Mouse (Mus musculus): ENCODE measurements around the gene Plcd3.

The Plcd3 gene

GRCm38 (mm10) chr11:103096979-103097894 lies 4.2 kb downstream of the Plcd3 start:
- DNase-seq = no peak

DNA sequence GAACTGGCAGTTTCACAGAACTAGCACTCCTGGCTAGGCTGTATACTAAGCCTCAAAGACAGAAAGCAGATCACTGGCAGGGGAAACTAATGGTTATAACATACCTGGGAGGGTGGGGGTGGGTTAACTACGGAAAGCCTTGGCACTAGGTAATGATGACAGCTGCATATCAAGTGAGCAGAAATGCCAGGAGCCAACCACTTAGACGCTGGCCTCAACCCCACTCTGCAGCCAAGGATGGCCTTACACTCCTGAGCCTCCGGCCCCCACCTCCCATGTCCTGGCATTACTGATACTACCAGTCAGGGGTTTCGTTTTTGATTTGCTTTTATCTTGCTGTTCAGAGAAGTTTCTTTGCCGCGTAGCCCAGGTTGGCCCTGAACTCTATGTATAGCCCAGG lies 5.7 kb downstream of the Plcd3 start:
- DNase-seq = no peak

- no peak for DNase-seq
Measured at GRCm38 (mm10) chr11:103095107-103095670, 6.3 kb downstream of the Plcd3 start.

GRCm38 (mm10) chr11:103093862-103094833 lies 7.3 kb downstream of the Plcd3 start:
- DNase-seq = no peak

- DNase-seq = no peak
Measured at GRCm38 (mm10) chr11:103093306-103093705, 8.2 kb downstream of the Plcd3 start.

DNA sequence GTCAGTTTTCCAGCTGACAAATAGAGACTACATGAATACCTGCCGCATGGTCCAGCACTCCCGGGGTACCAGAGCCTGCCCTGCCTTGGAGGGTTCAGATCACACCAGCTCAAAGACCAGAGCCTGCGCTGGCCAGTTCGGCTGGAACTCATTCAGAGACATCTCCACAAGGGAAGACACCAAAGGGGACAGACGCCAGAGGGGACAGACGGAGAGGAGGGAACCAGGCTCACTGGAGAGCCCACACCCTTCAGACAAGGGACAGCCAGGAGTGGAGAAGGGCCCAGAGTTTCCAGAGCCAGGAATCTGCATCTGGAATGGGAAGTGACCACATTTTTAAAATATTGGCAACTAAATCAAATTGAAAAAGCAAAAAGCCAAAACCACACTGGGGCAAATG lies 19.8 kb downstream of the Plcd3 start:
- no peak for DNase-seq

GRCm38 (mm10) chr11:103080323-103081091 lies 21.0 kb downstream of the Plcd3 start:
- DNase-seq = no peak

- DNase-seq = no peak
Measured at GRCm38 (mm10) chr11:103078131-103078530, 23.3 kb downstream of the Plcd3 start.

- no peak for DNase-seq
Measured at GRCm38 (mm10) chr11:103076581-103076980, 24.9 kb downstream of the Plcd3 start.

GRCm38 (mm10) chr11:103076010-103076409 lies 25.4 kb downstream of the Plcd3 start:
- no peak for DNase-seq

- no peak for DNase-seq
Measured at GRCm38 (mm10) chr11:103074796-103075323, 26.6 kb downstream of the Plcd3 start.

DNA sequence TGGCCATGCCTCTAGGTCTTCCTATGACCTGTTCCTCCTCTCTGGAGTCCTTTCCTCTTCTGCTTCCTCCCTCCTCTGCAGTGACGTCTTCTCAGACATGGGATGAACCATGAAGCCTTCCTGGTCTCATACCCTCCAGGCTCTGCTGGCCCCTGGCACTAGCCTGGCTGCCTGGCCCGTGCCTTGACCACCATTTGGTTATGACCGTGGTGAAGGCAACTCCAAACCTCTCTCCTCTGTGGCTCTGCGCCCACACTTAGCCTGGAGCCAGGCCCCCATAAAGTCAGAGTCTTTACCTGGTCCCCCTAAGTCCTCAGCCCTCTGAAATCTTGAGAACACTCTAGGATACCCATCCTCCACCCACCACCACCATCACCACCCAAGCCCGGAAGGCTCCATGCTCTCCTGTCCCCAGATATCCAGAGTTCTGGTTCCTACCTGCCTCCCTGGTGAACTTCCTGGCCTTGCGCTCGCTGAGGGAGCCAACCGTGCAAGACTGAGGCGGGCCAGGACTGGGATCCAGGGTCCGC lies 27.3 kb downstream of the Plcd3 start:
- DNase-seq = no peak

- DNase-seq = no peak
Measured at GRCm38 (mm10) chr11:103073671-103074070, 27.8 kb downstream of the Plcd3 start.

GRCm38 (mm10) chr11:103070322-103070880 lies 31.1 kb downstream of the Plcd3 start:
- DNase-seq = no peak

DNA sequence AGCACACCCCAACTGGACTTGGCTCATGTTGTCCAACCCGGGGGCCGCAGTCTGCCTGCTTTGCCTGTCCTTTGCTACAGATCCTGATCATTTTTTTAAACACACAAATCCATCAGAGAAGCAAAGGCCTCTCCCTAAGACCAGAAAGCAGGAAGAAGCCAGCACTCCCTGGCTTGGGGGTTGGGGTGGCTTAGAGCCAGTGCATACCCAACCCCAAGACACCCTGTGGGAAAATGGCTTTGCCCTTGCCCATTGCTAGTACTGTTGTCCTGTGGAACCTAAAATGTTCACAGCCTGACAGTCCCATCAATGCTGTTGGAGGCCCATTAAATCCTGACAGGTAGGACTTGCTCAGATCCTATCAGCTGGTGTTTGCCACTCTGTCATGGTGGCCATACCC lies 31.7 kb downstream of the Plcd3 start:
- no peak for DNase-seq

DNA sequence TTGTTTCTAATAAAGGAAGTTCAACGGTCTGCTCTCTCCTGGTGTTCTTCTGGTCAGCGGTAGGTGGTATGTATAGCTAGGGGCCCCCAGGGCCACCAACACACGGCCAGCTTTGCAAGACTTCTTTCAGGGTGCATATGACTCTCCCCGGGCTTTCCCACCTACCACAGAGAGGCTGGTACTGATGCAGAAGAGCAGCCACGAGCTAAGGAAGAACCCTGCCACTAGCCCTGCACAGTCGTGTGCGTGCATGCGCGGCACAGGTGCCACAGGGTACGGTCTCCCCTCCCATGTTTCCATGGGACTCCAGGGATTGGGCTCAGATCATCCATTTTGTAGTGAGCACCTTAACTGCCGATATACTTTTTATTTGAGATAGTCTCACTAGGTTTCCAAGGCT lies 32.6 kb downstream of the Plcd3 start:
- no peak for DNase-seq

DNA sequence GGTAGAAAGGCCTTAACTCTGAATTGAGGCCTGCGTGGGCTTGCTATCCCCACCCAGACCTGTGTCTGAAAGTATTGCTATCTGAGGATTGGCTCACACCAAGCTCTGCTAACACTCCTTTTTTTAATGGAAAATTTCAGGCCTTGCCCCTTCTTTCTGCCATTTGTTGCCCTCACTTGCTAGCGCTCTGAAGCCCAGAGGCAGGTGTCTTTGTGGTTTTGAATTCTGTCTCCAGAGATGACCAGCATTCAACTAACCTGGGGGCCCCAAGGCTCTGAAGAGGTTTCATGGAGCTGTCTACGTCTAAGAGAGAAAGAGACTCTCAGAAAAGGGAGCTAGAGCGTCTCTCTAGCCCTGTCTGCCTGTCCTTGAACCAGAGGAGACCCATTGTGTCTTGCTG lies 33.2 kb downstream of the Plcd3 start:
- no peak for DNase-seq

- peak; percentile 12 to 29 for DNase-seq
Measured at GRCm38 (mm10) chr11:103067457-103068001, 33.9 kb downstream of the Plcd3 start.

DNA sequence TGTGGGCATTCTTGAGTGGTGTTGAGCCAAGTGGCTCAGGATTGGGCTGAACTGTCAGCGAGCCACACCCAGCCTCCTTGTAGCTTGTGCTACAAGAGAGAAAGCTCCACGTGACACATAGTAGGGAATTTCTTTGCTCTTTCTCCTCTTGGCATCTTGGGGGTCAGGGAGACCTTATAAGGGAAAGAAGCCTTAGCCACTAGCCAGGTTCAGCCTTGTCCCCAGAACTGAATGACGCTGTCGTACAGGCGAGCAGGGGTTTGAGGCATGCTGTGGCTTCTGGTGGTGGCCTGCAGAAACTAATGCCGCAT lies 34.5 kb downstream of the Plcd3 start:
- no peak for DNase-seq

DNA sequence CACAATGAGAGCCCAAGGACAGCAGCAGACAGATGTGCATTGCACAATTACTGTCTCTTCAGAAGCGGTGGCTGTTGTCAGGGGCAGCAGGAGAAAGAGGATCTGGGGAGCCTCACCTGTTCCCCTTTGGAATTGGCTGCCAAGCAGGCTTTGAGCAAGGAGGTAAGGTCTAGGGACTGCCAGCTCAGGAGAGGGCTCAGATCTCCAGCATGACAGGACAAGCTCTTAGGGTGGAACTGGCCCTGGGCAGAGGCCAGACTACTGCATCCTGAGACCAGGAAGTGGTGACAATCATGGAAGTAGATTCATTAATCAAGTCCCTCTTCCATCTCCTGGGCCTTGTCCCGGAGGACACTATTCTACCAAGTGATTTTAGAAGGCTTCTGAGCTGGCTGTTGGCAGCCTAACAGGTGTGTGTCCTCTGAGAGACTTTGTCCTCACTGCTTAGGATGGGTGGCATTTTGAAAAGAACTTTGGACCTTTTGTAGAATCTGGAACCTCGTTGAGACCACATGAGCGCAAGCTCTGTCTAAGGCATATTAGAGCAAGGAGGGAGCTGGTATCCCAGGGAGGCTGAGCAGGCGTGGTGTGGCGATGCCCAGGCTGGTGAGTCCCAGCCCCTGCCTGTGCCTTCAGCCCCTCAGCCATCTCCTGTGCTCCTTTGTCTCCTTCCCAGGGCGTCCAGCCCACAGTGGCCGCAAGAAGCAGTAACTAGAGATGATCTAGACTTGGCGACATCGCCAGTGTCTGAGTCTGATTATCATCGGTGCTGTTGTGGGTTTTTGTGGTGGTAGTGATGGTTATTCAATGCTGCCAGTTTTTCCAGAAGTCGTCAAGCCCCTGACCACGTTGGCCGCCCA lies 35.0 kb downstream of the Plcd3 start:
- peak; percentile 12 to 25 for DNase-seq

Data from kidney, postnatal 36 days (tissue).